Mouse (Mus musculus): ENCODE results near the gene Krt76.

DNA sequence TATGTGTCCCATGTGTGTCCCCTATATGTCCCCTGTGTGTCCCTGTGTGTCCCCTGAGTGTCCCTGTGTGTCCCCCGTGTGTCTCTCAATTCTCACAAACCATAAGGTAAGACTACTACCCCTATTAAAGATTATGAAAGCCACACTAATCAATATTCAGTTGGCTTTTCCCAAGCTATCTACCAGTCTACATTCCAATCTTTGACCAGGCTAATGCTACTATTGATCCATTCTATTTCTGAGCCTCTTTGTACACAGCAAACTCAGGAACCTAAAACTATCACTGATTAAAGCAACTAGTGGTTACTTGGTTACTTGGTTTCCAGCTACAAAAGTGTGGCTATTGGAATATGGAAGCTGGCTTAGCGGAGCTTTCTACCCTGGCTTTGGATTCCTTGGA, 29.6 kb upstream of the Krt76 start:
- TF ChIP-seq ELF1 (IDR thresholded peaks at IDR 0.05; ENCODE audit: low read depth, low read length) (no peak), CTCF (conservative IDR thresholded peaks at IDR 0.05 in 1 of 2, IDR thresholded peaks at IDR 0.05 in 1 of 2; ENCODE audit: low read depth in 2 of 2, low read length in 2 of 2) (no peak), POLR2A (IDR thresholded peaks at IDR 0.05; ENCODE audit: low read depth, low read length) (no peak), ZMIZ1 (IDR thresholded peaks at IDR 0.05; ENCODE audit: low read depth, low read length) (no peak), KAT2A (IDR thresholded peaks at IDR 0.05; ENCODE audit: insufficient replicate concordance, low read length) (no peak), USF1 (IDR thresholded peaks at IDR 0.05; ENCODE audit: low read depth, low read length) (no peak), CHD2 (IDR thresholded peaks at IDR 0.05; ENCODE audit: low read length) (no peak), MAFK (IDR thresholded peaks at IDR 0.05; ENCODE audit: insufficient replicate concordance, low read length) (no peak), JUN (IDR thresholded peaks at IDR 0.05; ENCODE audit: insufficient read depth, low read depth, low read length) (no peak)
